Mouse (Mus musculus) Muller cell, postnatal 12 days (primary cell): ENCODE measurements around the gene Gabbr2.

Experiments used
- DNase-seq: peaks from one replicate; pipeline ENCODE4 v3.0.0-alpha.2; 2015; ENCODE audit errors: inconsistent ontology term

The Gabbr2 gene

DNA sequence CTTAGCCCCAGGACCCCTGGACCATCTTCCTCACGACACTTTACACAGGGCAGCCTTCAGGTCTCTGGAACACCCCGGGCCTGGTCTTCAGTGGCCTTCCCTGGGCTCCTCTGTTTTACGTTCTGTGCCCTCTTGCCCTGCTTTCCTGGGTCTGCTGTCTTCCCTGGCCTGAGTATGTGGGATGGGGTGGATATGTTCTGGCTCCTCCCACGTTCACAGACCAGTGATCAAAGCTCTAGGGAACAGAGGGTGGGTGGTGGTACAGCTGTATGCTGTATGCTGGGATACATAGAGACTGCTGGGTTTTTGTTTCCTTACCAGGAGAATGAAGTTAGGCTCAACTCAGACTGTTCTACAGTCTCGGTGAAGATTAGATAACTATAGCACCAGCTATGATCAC, 274.5 kb downstream of the Gabbr2 start:
- no peak for DNase-seq

DNA sequence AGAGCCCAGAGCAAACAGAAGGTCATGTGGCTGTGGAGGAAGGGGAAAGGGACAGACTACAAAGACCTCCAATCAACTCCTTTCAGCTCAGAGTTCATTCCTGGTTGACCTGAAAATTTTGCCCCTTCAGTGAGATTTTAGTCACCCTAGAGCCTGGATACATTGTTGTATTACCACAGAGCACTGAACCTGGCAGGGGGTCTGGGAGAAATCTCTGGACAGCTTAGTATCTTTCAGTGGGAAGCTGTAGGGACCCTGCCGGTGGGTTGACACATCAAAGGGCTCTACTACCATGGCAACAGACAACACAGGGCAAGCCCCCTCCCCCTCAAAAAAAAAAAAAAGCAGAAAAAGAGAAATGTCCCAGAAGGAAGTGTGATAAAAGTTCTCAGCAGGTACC, 275.3 kb downstream of the Gabbr2 start:
- DNase-seq = no peak

DNA sequence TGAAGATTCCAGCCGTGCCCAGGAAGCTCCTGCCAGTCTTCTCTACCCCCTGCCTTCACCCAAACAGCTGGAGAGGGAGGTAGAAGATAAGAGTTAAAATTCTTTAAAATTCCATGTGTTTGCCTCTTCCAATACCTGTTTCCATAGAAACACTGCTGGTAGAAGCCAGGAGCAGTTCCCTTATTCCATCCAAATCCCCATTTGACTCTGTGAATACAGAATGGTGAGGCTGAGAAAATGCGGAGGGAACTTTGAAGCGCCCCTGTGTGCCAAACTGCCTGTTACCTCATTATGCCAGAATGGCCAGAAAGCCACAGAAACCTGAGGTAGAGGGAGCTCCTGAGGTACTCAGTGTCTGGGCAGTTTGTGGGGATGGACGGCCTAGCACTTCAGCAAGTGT, 281.1 kb downstream of the Gabbr2 start:
- DNase-seq = no peak

DNA sequence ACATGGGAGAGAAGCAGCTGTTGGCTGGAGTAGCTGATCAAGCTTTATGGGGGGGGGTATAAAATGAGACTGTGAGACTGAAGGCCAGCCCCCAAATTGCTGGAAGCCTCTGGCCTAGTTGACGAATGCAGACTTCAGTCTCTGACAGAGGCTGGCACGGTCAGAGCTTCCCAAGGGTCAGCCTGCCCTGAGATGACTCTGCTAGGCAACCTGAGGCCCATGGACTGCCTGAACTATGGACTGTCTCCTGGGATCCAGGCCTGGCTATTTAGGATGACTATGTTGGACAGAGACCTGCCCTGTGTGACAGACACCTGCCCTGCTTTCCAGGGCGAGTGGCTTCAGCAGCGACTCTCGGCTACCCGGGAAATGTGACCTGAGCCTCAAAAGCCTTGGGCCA, 281.7 kb downstream of the Gabbr2 start:
- no peak for DNase-seq

DNA sequence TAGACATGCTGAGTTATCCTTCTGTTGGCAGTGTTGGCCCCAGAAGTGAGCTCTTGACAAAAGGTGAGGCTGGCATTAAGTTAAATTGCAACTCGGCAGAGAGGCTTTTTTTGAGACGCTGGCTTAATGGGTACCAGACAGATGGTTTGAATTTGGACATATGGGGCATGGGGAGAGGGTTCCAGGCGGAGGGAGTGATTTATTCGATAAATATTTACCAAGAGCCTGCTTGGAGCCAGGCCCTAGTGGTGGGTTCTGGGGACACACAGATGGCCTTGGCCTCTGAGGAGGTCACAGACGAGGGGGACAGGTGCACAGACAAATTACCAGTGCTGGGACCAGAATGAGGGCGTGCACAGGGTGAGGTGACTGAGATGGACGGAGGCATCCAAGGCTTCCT, 282.2 kb downstream of the Gabbr2 start:
- no peak for DNase-seq

DNA sequence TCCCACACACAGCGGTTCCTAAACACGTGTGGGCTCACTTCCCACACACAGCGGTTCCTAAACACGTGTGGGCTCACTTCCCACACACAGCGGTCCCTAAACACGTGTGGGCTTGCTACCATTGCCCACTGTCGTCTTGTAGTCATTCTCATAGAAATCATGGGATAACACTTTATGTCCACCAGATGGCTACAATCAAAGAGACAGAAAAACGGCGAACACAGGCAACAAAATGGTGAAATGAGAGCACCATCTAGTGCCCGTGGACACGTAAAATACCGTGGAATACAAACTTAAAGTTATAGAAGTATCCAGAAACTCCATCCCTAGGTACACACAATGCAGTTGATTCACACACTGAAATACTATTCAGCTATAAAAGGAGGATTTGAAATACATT, 285.9 kb downstream of the Gabbr2 start:
- DNase-seq = no peak

DNA sequence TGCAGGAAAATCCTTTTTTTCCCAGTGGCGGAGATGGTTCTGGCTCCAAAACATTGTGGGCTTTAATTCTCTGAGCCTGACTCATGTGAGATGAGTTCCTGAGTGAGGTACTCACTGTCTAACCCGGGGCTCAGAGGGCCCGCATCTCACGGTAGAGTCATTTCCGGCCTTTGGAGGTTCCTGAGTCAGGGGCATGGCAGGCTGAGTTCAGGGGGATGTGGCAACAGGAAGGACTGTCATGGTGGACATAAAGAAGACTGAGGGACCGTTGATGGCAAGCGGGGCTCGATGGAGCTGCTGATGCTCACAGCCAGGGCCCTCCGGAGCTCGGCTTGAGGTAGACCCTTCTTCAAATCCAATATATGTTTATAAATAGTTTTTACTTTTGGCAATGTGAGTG, 288.5 kb downstream of the Gabbr2 start:
- DNase-seq = no peak

DNA sequence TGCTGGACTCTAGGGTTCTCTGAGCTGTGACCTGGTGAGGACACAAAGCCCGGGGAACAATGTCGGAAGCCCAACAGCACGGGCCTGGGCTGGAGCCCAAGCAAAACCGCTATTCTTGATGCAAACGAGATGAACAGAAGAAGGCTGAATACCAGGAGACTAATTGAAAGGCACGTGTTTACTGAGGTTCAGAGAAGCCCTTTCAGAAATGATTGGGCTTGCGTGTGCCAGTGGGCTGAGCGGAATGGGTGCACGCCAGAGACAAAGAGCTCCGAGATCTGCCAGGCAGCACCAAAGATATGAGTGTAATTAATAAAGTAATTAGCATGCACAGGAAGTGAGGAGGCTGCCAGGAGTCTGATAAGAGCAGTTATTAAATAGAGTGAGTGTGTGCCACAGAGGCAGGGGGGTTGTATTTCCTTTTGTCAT, 291.4 kb downstream of the Gabbr2 start:
- DNase-seq = peak; percentile 80

DNA sequence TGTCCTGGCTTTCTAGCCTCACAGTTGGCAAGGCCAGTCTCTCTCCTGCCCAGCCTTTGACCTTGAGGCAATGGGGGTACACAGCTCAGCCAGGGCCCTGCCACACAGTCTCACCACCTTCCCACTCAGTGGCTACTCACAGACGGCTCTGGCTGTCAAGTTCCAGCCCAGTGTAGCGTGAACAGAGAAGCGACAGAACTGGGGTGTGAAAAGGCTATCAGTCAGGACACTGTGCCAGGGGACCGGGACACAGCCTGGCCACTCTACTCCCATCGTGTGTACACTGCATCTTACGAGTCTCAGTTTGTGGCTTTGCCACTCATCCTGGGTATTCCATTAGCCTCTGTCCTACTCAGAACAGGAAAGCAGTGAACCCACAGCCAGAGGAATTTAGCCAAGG, 295.2 kb downstream of the Gabbr2 start:
- DNase-seq = peak; percentile 35

DNA sequence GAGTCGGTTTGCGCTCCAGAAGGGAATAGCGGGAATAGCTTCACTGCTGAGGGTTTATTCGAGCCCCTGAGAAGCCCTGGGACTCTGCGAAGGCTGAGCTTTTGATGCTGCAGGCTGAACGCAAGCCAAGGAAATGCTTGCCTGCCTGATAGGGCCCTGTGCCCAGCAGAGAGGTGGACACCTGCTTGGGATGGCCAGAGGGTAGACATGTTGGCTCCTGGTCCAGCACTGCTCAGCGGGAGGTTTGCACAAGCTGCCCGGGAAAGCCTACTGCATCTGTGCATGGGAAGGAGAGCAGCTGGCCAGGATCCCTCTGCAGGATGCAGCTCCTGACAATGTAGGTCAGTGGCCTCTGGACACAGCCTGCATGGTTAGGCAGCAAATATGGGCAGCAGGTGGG, 301.1 kb downstream of the Gabbr2 start:
- DNase-seq = no peak

DNA sequence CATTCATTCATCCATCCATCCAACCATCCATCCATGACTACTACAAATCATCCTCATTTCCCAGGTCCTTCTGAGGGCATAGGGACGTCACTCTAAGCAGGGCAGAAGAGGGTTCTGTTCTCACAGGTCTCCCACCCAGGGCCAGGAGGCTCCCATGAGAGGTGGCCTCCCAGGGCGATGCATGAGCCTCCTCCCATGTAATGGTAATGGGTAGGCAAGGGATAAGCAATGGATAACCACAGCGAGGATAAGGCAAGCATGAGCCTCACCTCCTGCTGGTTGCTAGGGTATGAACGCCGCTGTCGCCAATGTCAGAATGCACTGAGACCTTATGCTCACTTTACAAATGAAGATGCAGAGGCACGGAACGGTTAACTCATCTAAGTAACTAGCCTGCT, 301.7 kb downstream of the Gabbr2 start:
- no peak for DNase-seq

DNA sequence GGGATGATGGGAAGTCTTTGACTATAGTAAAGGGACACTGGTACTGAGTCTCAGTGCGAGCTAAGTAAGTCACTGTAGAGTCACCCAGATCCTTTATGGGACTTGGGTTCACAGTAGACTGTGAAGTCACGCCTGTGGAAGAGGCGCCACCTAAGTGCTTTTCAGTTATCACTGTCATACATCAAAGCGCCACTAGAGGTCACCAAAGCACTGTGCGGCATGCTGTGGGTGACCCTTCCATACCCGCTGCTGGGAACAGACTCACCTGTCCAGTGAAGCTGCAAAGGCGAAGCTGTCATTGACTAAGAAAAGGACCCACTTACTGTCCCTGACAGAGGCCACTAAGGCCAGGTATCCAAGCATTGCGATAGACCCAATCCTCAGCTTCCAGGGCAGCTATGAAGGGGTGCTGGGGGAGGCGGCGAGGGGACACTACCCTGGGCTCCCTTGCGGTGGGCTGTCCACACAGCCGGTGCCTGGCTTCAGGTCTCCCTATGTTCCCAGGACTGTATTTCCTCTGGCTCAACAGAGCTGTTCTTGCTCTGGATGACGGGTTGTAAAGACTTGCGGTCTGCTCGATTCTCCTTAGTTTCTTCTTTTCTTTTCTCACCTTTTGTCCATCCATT, 302.2 kb downstream of the Gabbr2 start:
- DNase-seq = peak; percentile 43

DNA sequence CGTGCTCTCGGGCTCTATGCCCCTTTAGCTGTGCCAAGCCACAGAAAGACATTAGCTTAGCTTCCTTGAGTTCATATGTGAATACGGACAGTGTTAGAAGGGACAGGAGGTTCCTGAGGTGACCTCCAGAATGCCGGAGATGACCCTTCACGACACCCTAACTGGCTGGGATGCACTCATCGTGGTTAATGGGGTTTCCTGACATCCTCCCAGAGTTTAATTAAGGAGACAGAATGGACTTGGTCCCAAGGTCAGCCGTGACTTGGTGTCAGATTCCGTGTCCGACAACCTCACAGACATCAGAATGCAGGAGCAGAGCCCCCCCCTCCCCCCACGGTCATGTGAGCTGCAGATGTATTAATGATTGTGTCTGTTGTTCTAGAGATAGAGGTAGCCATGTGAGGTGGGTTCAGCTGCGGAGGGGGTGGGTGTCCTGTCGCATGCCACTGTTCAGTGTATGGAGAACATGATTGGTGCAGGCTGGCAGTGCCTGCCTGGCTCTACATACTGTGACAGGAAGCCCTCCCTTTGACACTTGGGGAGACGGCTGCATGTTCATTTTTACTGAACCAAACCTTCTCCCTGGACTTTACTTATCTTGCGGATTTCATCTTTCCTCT, 303.4 kb downstream of the Gabbr2 start:
- DNase-seq = no peak

DNA sequence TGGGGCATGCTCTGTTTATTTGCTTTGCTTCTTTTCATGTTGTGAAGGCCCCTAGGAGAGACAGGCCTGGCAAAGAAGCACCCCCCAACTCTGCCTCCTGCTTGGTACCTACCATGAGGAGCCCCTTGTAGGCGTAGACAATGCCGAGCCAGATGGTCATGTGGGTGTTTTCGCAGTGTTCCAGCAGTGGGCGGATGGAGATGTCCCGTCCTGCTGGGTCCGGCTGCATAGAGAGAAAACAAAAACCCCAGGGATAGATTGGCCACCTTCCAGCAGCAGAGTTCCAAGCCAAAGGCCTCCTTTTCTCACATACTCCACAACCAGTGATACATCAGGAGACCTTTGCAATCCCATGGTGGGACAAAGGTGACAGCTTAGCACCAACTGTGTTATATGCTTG, 307.5 kb downstream of the Gabbr2 start:
- peak; percentile 67 for DNase-seq

DNA sequence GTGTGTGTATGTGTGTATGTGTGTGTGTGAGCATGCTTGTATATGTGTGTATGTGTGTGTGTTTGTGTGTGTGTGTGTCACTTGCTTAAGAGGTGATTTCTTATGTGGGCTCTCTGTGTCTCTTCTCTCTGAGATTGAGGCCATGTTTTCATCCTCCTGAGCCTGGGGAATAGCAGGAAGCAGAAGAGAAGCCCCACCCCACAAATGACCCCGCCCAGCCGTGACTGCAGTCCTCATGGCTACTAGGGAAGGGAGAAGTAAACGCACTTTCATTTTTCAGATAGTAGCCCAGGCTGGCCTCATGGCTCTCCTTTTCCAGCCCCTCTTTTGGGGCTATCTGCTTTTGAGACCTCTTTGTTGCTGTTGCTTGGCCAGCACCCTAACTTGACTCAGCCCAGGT, 315.0 kb downstream of the Gabbr2 start:
- no peak for DNase-seq

DNA sequence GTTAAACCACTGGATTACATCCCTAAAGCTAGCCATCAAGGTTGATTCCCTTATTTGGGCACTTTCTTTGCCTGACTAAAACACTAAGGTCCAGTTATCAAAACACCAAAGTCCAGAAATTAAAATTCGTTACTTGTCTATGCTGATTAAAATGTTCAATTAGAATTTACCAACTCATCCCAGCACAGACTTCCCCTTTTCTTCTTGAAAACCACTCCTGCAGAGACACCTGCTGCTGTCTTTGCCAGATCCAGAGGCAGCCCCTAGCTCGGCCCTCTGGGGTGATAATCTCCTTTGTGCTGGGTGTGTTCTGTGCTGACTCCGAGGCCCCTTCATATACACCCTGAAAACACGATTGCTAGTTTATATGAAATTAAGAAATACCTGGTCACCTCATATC, 315.7 kb downstream of the Gabbr2 start:
- DNase-seq = no peak

DNA sequence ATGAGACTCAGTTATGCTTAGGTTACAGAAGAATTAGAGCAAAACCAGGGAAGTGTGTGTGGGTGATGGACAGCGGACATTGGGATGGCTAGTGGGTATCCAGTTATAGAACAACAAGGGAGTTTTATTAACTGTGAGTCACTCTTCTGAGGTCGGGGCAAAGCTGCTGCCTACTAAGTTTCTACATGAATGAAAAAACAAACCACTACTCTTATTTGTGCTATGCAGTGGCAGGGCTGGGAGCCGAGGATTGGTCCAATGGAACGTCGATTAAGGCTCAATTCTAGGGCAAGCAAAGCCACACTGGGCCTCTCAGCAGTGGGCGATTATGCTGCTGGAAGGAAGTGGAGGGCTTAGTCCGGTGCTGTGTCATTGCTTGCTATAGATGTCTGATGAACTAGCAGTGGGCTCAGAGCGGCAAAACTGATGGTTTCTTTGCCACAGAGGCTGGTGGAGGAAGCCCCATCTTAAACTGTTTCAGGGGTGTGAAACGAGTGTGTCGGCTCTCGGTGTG, 316.3 kb downstream of the Gabbr2 start:
- DNase-seq = no peak

DNA sequence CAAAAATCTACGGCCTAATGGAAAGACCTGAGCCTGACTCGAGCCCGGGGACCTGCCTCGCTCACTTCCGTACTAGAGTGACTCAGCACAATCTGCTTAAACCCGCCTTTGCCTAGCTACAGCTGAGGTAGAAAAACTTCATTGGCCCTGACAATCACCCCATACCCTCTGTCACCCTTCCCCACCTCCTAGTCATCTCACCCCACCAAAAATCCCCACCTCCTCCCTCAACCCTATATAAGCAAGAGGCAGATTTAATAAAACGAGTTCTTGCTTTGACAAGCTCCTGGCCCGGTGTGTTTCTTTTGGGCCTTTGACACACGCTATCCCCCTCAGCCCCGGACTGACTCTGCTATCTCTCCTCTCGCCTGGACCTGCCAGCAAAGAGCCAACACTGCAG, 323.1 kb downstream of the Gabbr2 start:
- DNase-seq = no peak

DNA sequence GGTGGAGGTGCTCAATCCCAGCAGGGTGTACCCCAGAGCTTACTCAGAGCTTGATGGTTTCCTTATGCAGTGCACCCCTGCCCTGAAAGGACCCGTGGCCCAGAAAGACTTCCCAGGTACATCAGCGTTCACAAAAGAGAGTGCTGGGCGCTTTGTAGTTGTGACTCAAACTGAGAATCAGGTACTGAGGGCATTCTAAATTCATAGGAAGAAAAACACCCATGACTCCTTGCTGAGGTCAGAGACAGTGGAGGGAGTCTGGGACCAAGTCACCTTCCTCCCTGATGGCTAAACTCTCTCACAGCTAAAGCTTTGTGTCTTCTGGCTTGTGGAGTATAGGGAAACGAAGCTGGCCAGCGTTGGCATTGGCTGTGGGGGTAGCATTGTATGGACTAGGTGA, 325.3 kb downstream of the Gabbr2 start:
- no peak for DNase-seq

DNA sequence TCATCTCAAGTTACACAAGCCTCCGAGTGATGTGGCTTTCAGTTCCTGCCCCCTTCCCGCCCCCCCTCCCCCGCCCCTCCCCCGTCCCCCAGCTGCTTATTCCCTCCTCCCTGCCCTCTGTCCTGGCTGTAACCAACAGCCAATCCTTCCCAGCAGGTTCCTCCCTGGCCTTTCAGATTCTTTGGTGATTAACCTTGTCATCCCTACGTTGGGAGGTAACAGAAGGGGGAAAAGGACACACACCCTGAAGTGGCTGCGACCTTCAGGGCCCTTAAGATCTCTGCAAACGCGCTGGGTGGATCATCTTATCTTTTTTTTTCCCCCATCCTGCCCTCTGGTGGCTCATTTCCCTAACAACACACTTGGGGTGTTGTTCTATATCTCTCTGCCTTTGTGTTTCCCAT, 326.3 kb downstream of the Gabbr2 start:
- DNase-seq = peak; percentile 22

DNA sequence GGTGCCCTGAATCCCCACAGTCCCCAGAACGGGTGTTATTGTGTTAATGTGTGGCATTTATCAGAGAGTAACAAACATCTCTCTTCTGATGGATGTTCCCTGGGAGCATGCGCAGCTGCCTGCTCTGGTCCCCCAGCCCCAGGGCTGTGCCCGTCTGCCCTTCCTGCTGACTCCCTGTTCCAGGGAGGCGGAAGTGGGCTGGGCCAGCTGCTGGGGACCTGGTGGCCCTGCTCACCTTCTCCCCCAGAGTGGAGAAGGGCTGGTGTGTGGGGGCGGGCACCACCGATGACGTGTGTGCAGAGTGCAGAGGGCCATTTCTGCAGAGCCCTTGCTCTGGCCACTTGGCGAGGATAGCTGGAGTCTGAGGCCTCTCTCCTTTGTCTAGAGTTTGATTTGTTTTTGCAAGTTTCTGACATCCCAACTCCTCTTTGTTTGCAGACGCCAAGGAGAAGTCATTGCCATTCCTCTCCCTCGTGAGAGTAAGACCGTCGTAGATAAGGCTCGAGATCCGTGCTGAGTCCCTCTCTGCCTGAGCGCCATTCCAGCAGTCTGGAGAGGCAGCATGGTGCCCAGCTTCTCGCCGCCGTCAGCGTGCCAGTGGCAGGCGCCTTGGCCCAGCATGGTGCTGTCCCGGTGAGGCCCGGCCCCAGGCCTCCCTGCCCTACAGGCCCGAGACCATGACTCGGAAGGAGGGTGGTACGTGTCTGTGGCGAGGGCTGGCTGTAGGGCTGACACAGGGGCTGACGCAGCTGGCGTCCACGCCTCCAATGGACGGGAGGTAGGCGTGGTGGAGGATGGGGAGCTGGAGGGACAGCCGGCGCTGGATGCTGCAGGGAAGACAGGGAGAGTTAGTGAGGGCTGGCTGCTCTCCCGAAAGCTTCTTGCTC, 327.3 kb downstream of the Gabbr2 start:
- DNase-seq = peak; percentile 59

DNA sequence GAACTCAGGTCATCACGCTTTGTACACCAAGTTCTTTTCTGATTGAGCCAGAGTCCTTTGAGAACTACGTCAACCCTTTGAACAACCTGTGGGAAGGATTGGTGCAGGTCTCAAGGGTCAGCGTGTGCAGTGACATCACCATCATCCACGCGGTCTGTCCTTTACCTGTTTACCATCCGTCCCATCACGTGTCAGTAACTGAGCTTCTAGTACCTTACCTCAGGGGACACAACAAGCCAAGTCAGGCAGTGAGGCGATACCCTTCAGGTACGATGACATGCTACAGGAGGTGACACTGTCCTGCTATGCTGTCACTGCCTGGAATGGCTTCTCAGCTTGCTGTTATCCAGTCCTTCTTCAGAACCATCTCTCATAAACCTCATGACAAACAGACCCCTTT, 330.2 kb downstream of the Gabbr2 start:
- DNase-seq = no peak

DNA sequence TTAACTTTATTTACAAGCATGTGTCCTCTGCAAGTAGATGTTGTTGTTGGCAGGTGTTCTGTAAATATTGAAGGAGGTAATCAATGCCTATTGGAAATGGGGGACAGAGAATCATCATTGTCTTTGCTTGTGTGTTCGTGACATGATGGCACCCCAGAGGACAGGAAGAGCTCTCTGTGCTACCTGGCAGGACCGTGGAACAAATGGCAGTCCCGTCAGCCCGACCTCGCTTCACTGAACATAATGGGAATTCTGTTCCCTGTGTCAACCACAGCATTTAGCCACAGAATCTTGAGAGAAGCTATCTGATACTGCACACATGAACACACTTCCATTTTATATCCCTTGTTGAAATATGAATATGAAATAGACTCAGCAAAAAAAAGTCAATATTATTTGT, 332.7 kb downstream of the Gabbr2 start:
- DNase-seq = no peak
